27 mouse cellular contexts compared by ENCODE assay signal in the genomic region with DNA sequence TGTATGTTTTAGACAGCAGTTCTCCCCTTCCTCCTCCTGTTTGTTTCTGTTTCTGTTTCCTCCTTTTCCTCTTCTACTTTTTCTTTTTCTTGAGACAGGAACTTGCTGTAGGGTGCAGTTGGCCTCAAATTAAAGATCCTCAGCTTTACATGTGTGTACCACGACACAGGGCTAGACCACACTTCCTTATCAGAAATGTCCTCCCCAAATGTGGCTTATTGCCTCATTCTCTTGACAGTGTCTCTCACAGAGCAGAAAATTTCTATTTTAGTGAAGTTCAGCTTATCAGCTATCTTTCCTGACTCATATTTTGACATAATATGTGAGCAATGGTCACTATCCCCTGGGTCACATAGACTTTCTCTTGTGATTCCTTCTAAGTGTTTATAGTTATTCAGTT. TPM values are rescaled to one million over a fixed set of nuclear protein-coding genes. Genes with fewer than 3 reads are reported as not detected.
A peak's percentile ranks its signal among the peaks of the same experiment; 100 is the strongest.
DNase-seq lines count a peak whose midpoint lies in the region; ATAC-seq lines count a peak whose summit lies in the region.
"Had no signal": no experiment of that assay in that cellular context is flagged by ENCODE, and none has a peak within 500 bp of the region (broad histone marks: within the 10 kb centered on the region; RNA-seq: fewer than 3 reads in every experiment).

No protein-coding gene starts in this region.

- H3K4me2 ChIP-seq in liver, embryonic 11.5 days, result no peak overlapping the region
- H3K4me2 ChIP-seq: forebrain, embryonic 13.5 days; heart, embryonic 11.5 days; hindbrain, embryonic 14.5 days had no signal

- H3K9me3 ChIP-seq in liver, embryonic 11.5 days (ENCODE audit: control insufficient read depth, low read length), result no peaks in the 10 kb centered on the region
- H3K9me3 ChIP-seq: forebrain, embryonic 10.5 days; forebrain, embryonic 13.5 days; hindbrain, embryonic 10.5 days had no signal

- H3K4me1 ChIP-seq in liver, embryonic 11.5 days (replicated peaks; ENCODE audit: control insufficient read depth, insufficient read depth, low read length), result no peaks in the 10 kb centered on the region
- H3K4me1 ChIP-seq: forebrain, embryonic 10.5 days; forebrain, embryonic 13.5 days; hindbrain, embryonic 10.5 days had no signal

- no peak overlapping the region for H3K27ac ChIP-seq in liver, embryonic 11.5 days (ENCODE audit: low read depth, low read length)
- H3K27ac ChIP-seq: forebrain, embryonic 10.5 days; forebrain, embryonic 13.5 days; gastrocnemius, adult 2 months; heart, adult 2 months; hindbrain, embryonic 10.5 days; hindbrain, embryonic 14.5 days; hindbrain, postnatal 0 days had no signal

- no peaks in the 10 kb centered on the region for H3K36me3 ChIP-seq in liver, embryonic 11.5 days (ENCODE audit: control insufficient read depth, insufficient read depth, low read length)
- H3K36me3 ChIP-seq: forebrain, embryonic 10.5 days; hindbrain, embryonic 10.5 days had no signal

- H3K27me3 ChIP-seq in liver, embryonic 11.5 days (replicated peaks; ENCODE audit: control insufficient read depth, insufficient read depth, low read length), result no peaks in the 10 kb centered on the region
- H3K27me3 ChIP-seq: forebrain, embryonic 13.5 days had no signal

- no peak overlapping the region for H3K9ac ChIP-seq in liver, embryonic 11.5 days (ENCODE audit: low read depth, low read length)
- H3K9ac ChIP-seq: forebrain, embryonic 13.5 days; forebrain, postnatal 0 days; hindbrain, embryonic 14.5 days had no signal

- no peak for DNase-seq in liver, embryonic 11.5 days (ENCODE audit: low spot score)
- DNase-seq in liver, result no peak
- DNase-seq in kidney, postnatal 10 days, result no peak
- DNase-seq in right cerebral cortex, adult 18-20 months, result no peak
- DNase-seq: adrenal gland, adult 8-10 months; adrenal gland, postnatal 25 days; cerebellum, adult 11-12 months; cerebellum, adult 8-10 months; cerebellum, postnatal 10 days; cerebellum, postnatal 36 days; forebrain, postnatal 0 days; gastrocnemius, adult 2 months; gastrocnemius, postnatal 14 days; heart, adult 2 months had no signal

- H3K4me3 ChIP-seq in liver, embryonic 11.5 days (ENCODE audit: low read depth, low read length), result no peak overlapping the region
- H3K4me3 ChIP-seq: forebrain, embryonic 10.5 days; forebrain, embryonic 13.5 days; gastrocnemius, adult 2 months; heart, adult 2 months; hindbrain, embryonic 10.5 days had no signal

- peak; percentile 74; the same call in 1 of the 2 replicates for ATAC-seq in liver, embryonic 11.5 days (replicated peaks; ENCODE audit: low FRiP score)
- ATAC-seq in common myeloid progenitor, adult 5-6 weeks (replicated peaks; ENCODE audit: low read depth, poor library complexity, severe bottlenecking), result peak; percentile 92
- peak; percentile 82 for ATAC-seq in megakaryocyte, adult 5-6 weeks (ENCODE audit: poor library complexity, severe bottlenecking)
- peak; percentile 70; the same call in 1 of the 2 replicates for ATAC-seq in megakaryocyte-erythroid progenitor cell, adult 5-6 weeks (replicated peaks; ENCODE audit: low FRiP score, low TSS enrichment, poor library complexity, severe bottlenecking)
- ATAC-seq: activated CD4-positive, CD25-positive, alpha-beta regulatory T cell, adult 4 months; CD4-positive, CD25-positive, alpha-beta regulatory T cell, adult 4 months; forebrain, embryonic 13.5 days; forebrain, postnatal 0 days; hindbrain, postnatal 0 days; inflammation-experienced regulatory T-cells, adult 6 months had no signal

- 27% methylated on average over 1 of the region's 1 CpGs for WGBS in liver, embryonic 11.5 days

RNA-seq across cellular contexts. Expression of a gene that starts 17.1 kb away (rescaled TPM):
- 2.1 and 2.4 TPM in 2 replicates for polyA plus RNA-seq in liver, embryonic 11.5 days (2014; fragmentation: Nextera tagmentation; extraction: Ambion mirVana)
- 2.1 and 3.8 TPM in 2 replicates for total RNA-seq in common myeloid progenitor, adult 5-6 weeks (2017)
- 0.58 and 1.4 TPM in 2 replicates for total RNA-seq in megakaryocyte, adult 5-6 weeks (2015)
- 0.70 and 1.1 TPM in 2 replicates for total RNA-seq in megakaryocyte, adult 5-6 weeks (2017)
- total RNA-seq in megakaryocyte-erythroid progenitor cell, adult 5-6 weeks (2014; fragmentation: Nextera tagmentation), result 1.8 and 4.1 TPM in 2 replicates
- total RNA-seq in megakaryocyte-erythroid progenitor cell, adult 5-6 weeks (2017), result 0.23 and 0.33 TPM in 2 replicates
- total RNA-seq: MEL had no signal
